Mouse (Mus musculus) liver, embryonic 18 days (tissue): ENCODE measurements around the gene Ptprn2. TPM values are rescaled to one million over a fixed set of nuclear protein-coding genes. Genes with fewer than 3 reads are reported as not detected.

Source experiments
- polyA plus RNA-seq: library from polyadenylated mRNA; depleted of rRNA; stranded (reverse); fragments of >200 nt; gene quantifications from 2 replicates; pipeline ENCODE4 v1.2.3, GENCODE M21; 2012; rRNA removed

Gene Ptprn2
- polyA plus RNA-seq, result 0.01 TPM in 2 replicates

DNA sequence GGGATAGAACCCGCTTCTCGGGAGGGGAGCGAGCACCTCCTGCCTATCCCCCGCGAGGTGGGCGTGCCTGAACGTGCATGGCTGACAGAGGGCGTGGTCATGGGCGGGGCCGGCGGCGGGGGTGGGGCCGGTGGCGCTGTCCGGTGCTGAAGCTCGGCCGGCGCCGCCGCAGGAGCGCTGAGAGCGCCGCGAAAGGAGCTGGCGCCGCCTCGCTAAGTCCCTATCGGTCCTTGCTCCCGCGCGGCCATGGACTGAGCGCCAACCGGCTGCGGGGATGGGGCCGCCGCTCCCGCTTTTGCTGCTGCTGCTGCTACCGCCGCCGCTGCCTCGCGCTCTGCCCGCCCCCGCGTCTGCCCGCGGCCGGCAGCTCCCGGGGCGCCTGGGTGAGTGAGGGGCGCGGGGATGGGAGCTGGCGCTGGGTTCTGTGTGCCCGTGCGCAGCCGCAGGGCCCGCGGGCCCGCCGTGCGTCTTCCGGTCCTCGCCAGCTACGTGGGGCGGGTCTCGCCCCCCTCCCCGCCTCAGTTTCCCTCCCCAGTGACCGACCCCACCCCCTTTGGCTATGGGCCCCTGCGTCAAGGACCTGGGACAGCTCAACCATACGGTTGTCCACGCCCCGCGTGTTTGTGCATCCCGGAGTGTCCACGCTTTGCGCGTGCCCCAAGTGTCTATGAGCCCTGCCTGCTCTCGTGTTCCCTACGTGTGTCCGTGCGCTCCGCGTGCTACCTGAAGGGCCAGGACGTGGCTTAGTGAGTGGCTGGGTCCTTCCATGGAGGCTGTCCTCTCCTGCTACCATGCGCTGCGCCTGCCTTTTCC, at the start of gene Ptprn2:
TSS of gene Ptprn2 (plus strand) at position 130 of the 813 bp plus-strand sequence.

Other genes starting within 250 kb of the Ptprn2 start
- 2.3 and 2.6 TPM in 2 replicates for gene Wdr60, start 222.7 kb upstream of the Ptprn2 start, polyA plus RNA-seq
- gene Gm11027, start 210.3 kb upstream of the Ptprn2 start, polyA plus RNA-seq, result not detected in 2 replicates
- 6.3 and 6.9 TPM in 2 replicates for gene Esyt2, start 204.5 kb upstream of the Ptprn2 start, polyA plus RNA-seq
- 12.2 TPM in 2 replicates for gene Ncapg2, start 80.3 kb upstream of the Ptprn2 start, polyA plus RNA-seq